Mouse (Mus musculus) cerebellum, adult 11-12 months (tissue): ENCODE measurements at regions not wholly inside any gene's neighbourhood (a gene's known extent, or its start where the extent isn't known, plus 50 kb on each side); places are given as distances from the start of the nearest gene placed in this dataset.
"Not testable (repeated sequence)": the region's sequence is repeated elsewhere in the genome, so short reads cannot be mapped to it uniquely, and the experiment has no call there.

Source experiments
- DNase-seq: peaks from one replicate; pipeline ENCODE4 v3.0.0; 2022

GRCm38 (mm10) chr16:86894333-86894732 lies 459.7 kb upstream of the N6amt1 start:
- no peak for DNase-seq

GRCm38 (mm10) chr16:86888421-86888820 lies 465.6 kb upstream of the N6amt1 start:
- no peak for DNase-seq

GRCm38 (mm10) chr16:86887605-86888004 lies 466.4 kb upstream of the N6amt1 start:
- no peak for DNase-seq

- DNase-seq = no peak
These were observed 470.1 kb upstream of the N6amt1 start for GRCm38 (mm10) chr16:86883862-86884261.

- DNase-seq = peak; percentile 3
These were observed 471.5 kb upstream of the N6amt1 start for GRCm38 (mm10) chr16:86882529-86882928.

- no peak for DNase-seq
These were observed 472.4 kb upstream of the N6amt1 start for GRCm38 (mm10) chr16:86881583-86881982.

- DNase-seq = no peak
These were observed 493.2 kb upstream of the N6amt1 start for GRCm38 (mm10) chr16:86860828-86861227.

GRCm38 (mm10) chr16:86855891-86856290 lies 498.1 kb upstream of the N6amt1 start:
- DNase-seq = no peak

- no peak for DNase-seq
These were observed 498.7 kb upstream of the N6amt1 start for GRCm38 (mm10) chr16:86855312-86855711.

GRCm38 (mm10) chr16:86853398-86853797 lies 500.6 kb upstream of the N6amt1 start:
- DNase-seq = no peak

GRCm38 (mm10) chr16:86838457-86839337 lies 515.3 kb upstream of the N6amt1 start:
- DNase-seq = no peak

GRCm38 (mm10) chr16:86827645-86828044 lies 526.3 kb upstream of the N6amt1 start:
- DNase-seq = no peak

GRCm38 (mm10) chr16:86826641-86827040 lies 527.3 kb upstream of the N6amt1 start:
- no peak for DNase-seq

GRCm38 (mm10) chr16:86823496-86823895 lies 530.5 kb upstream of the N6amt1 start:
- no peak for DNase-seq

GRCm38 (mm10) chr16:86821586-86821985 lies 532.4 kb upstream of the N6amt1 start:
- no peak for DNase-seq

GRCm38 (mm10) chr16:86818639-86819038 lies 535.3 kb upstream of the N6amt1 start:
- DNase-seq = not testable (repeated sequence)

GRCm38 (mm10) chr16:86816763-86817593 lies 537.0 kb upstream of the N6amt1 start:
- DNase-seq = no peak

- DNase-seq = no peak
These were observed 538.0 kb upstream of the N6amt1 start for GRCm38 (mm10) chr16:86816006-86816405.

GRCm38 (mm10) chr16:86812692-86813091 lies 541.3 kb upstream of the N6amt1 start:
- no peak for DNase-seq

- DNase-seq = no peak
These were observed 545.2 kb upstream of the N6amt1 start for GRCm38 (mm10) chr16:86808644-86809324.

GRCm38 (mm10) chr16:86806374-86806773 lies 547.6 kb upstream of the N6amt1 start:
- DNase-seq = no peak

- no peak for DNase-seq
These were observed 577.9 kb upstream of the N6amt1 start for GRCm38 (mm10) chr16:86776086-86776485.

GRCm38 (mm10) chr16:86772586-86772985 lies 581.4 kb upstream of the N6amt1 start:
- no peak for DNase-seq
